Mouse (Mus musculus) MEL (cell line): ENCODE data around the gene Naa11.

Source experiments
- CTCF ChIP-seq, 3 experiments: IDR thresholded peaks in 2 of 3; conservative IDR thresholded peaks in 1 of 3; 2 replicates each; pipeline ENCODE4 v1.5.1; 2011 to 2012; ENCODE audit warnings: low read length in 3 of 3, low read depth in 2 of 3, mild to moderate bottlenecking in 2 of 3, improper control_type of control experiment in 1 of 3, inconsistent platforms in 1 of 3, mixed read lengths in 1 of 3, moderate library complexity in 1 of 3; ENCODE audit not compliant: control insufficient read depth in 1 of 3, insufficient read depth in 1 of 3, poor library complexity in 1 of 3, severe bottlenecking in 1 of 3
- HCFC1 ChIP-seq: IDR thresholded peaks from 2 replicates; pipeline ENCODE4 v1.6.1; 2012; ENCODE audit warnings: low read depth, mild to moderate bottlenecking, inconsistent platforms, low read length, improper control_type of control experiment, moderate library complexity
- MAFK ChIP-seq: IDR thresholded peaks from 2 replicates; pipeline ENCODE4 v1.6.1; 2011; ENCODE audit warnings: low read depth, mild to moderate bottlenecking, low read length, improper control_type of control experiment, borderline replicate concordance
- MAX ChIP-seq: IDR thresholded peaks from 2 replicates; pipeline ENCODE4 v1.6.1; 2011; ENCODE audit warnings: low read length, improper control_type of control experiment
- POLR2A ChIP-seq, 2 experiments: IDR thresholded peaks; 2 replicates each; pipeline ENCODE4 v1.6.1; 2011 to 2012; ENCODE audit warnings: low read length in 2 of 2, mild to moderate bottlenecking in 2 of 2, control low read depth in 1 of 2, improper control_type of control experiment in 1 of 2, low read depth in 1 of 2, moderate library complexity in 1 of 2; ENCODE audit not compliant: control insufficient read depth in 1 of 2, insufficient read depth in 1 of 2, poor library complexity in 1 of 2
- POLR2AphosphoS5 ChIP-seq: IDR thresholded peaks from 2 replicates; pipeline ENCODE4 v1.6.1; 2012; ENCODE audit warnings: low read depth, borderline replicate concordance, mild to moderate bottlenecking, inconsistent platforms, low read length, moderate library complexity, mixed read lengths
- SIN3A ChIP-seq: IDR thresholded peaks from 2 replicates; pipeline ENCODE4 v1.6.1; 2012; ENCODE audit warnings: low read length, improper control_type of control experiment, inconsistent platforms
- SMC3 ChIP-seq: IDR thresholded peaks from 2 replicates; pipeline ENCODE4 v1.6.1; 2011; ENCODE audit warnings: low read depth, low read length, improper control_type of control experiment
- TCF12 ChIP-seq: IDR thresholded peaks from 2 replicates; pipeline ENCODE4 v1.6.1; 2014; ENCODE audit warnings: low read depth, mild to moderate bottlenecking, inconsistent platforms, low read length, improper control_type of control experiment, moderate library complexity
- UBTF ChIP-seq: IDR thresholded peaks from 2 replicates; pipeline ENCODE4 v1.6.1; 2012; ENCODE audit warnings: low read depth, mild to moderate bottlenecking, inconsistent platforms, low read length, improper control_type of control experiment, moderate library complexity, borderline replicate concordance; ENCODE audit not compliant: insufficient read depth

- TF ChIP-seq CTCF (IDR thresholded peaks at IDR 0.05 in 2 of 3, conservative IDR thresholded peaks at IDR 0.05 in 1 of 3; ENCODE audit: control insufficient read depth in 1 of 3, insufficient read depth in 1 of 3, low read depth in 2 of 3, low read length in 3 of 3, poor library complexity in 1 of 3, severe bottlenecking in 1 of 3) (no peak), TCF12 (no peak), SIN3A (no peak), SMC3 (no peak), MAX (no peak), UBTF (no peak), POLR2AphosphoS5 (no peak), HCFC1 (no peak), POLR2A (IDR thresholded peaks at IDR 0.05; ENCODE audit: control insufficient read depth in 1 of 2, insufficient read depth in 1 of 2, low read depth in 1 of 2, low read length in 2 of 2, poor library complexity in 1 of 2) (no peak), MAFK (no peak)
These were observed 8.9 kb upstream of the Naa11 start for GRCm38 (mm10) chr5:97401042-97401441.
